Mouse (Mus musculus): ENCODE measurements around the gene Eif3b. TPM values are rescaled to one million over a fixed set of nuclear protein-coding genes. Genes with fewer than 3 reads are reported as not detected.

The Eif3b gene
- 10 to 100 TPM; 17.8 to 25.9 TPM for polyA plus RNA-seq (2017; shearing (Covaris generic))

DNA sequence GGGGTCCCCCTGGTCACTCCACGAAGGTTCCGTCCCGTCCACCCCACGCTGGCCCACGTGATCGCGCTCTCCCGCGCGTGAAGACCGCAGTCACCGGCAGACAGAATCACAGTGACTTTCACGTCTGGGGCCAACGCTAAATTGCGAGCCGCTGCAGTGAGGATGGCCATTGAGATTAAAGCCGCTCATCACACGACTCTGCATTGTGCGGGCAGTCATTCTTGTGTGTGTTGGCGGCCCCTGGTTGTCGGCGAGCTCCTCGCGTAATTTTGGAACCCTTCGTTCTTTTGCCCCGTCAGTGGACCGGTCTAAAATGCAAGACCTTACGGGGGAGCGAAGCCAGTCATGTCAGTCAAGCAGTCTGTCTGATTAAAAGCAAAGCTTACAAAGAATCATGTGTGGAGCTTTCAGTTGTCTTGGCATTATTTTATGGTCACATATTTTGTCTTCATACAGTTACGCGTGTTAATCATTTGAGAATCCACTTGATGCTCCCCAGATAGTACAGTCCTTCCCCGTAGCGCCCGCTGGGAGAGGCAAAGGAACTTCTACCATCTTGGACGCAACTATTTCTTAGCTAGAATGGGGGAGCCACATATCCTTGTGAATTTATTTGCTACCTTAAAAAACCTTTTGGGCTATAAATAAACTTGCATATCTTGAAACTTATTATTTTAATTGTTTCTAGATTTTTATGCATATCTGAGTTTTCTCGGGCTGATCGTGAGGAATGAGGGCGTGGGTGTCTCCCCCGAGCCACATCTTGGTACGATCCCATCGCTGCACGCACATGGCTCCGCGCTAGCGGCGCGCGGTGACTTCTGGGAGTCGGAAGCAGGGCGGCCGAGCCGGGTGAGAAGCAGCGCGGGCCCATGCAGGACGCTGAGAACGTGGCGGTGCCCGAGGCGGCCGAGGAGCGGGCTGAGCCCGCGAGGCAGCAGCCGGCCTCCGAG lies at the start of gene Eif3b:
Gene Eif3b, plus strand, starts transcription at position 840 of the 953 bp plus-strand sequence.
- ATAC-seq: peak; percentile 90

DNA sequence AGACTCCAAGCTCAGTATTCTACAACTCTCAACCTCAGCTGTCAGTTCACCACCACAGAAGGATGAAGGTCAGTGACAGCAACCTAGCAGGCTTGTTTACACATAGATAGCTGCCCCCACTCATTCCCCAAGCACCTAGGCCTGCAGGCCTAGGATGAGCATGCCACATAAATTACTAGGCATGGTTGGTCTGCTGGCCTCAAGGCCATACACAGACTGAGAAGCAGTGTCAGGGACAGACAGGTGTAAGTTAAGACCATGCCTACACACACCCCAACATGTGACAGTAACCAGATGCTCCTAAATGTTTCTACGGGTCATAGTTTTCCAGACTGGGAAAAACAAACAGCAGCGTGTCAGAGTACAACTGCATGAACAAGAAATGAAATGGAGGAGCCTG lies 49.7 kb upstream of the Eif3b start:
- no peak for ATAC-seq

DNA sequence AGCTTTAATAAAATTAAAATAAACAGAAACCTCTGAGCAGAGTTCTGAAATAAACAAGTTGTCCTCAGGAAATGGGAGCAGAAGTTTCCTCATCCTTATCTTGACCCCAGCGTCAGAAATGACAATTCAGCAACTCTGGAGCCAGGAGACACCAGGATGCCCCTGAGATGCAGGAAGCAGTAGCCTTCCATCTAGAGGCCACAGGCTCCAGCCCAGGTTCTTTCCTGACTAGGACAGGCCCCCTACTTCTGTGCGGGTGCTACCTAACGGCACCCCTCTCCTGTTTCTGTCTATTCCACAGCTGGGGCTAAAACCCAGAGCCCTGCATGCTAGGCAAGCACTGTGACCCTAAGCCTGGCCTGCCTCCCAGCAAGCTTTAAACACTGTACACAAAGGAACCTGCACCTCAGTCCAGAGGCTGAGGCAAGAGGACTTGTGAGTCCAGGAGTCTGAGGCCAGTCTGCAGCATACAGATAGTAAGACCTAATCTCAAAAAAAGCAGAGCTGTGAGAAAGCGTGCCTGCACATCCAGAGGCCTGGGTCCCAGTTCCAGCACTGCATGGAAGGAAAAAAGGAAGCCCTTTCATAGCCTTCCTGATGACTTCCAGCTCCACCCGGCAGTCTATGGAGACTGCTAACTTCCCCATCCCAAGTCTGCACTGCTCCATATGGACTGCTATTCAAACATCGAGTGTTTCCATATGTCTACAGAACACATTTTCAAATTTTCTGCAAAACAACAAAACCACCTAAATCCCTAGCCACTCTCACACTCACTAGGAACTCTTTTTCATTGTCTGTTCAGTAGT lies 48.5 kb upstream of the Eif3b start:
- no peak for ATAC-seq

DNA sequence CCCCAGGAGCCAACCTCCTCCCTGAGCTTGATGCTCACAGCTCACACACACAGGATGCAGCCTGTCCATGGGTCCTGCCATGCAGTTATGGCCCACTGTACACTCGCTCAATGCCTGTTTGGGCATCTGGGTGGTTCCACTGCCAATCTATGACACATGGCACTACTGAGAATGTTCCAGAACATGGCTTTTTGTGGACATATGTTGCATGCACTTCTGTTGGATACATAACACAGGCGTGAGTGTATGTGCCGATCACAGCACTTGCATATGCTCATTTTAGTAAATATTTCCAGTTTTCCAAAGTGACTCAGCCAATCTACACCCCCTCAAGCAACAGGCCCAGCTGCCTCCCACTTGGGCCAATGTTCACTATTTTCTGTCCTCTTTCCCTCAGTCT lies 47.5 kb upstream of the Eif3b start:
- no peak for ATAC-seq

DNA sequence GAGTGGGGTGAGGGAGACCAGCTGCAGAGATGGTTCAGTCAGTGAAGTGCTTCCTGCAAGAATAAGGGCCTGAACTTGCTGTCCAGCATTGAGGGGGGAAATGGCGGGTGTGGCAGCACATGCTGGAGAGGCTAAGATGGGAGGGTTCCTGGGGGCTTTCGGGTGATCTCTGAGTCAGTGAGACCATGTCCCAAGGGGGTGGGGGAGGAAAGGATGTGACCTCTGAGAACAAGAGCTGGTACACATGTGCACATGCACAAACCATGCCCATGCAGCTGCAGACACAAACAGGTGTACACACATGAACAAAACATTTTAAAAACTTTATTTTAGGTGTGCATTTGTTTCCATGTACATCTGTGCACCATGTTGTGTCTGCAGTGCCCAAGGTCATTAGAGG lies 45.4 kb upstream of the Eif3b start:
- ATAC-seq: no peak

DNA sequence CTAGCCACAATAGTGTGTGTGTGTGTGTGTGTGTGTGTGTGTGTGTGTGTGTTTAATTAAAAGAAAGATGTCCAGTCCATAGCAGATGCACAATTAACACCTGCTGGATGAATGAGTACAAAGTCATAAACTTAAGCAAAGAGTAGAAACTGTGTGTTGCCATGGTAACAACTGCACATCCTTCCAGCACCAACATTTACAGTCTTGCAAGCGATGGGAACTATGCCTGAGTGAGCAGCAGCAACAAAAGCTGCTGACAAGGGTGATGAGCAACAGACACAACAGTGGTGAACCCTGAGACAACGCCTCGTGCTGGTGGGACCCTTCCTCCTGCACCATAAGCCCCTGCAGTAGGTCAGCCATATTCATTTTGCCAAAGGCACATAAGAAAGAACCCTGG lies 44.9 kb upstream of the Eif3b start:
- no peak for ATAC-seq

DNA sequence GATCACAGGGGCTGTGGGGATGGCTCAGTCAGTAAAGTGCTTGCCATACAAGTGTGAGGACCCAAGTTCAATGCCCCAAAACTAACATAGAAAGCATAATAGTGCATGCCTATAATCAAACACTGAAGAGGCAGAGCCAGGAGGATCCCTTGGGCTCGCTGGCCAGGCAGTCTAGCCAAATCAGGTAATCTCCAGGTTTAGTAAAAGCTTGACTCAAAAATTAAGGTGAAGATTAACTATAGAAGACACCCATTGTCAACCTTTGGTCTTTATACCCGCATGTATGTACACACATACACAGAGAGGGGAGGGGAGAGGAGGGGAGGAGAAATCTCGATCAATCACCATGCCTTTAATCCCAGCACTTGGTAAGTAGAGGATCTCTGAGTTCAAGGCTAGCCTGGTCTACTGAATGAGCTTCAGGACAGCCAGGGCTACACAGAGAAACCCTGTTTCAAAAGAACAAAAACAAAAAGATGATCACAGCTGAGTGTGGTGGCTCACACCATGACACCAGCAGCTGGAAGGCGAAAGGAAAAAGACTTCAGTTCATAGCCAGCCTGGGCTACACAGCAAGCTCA lies 43.8 kb upstream of the Eif3b start:
- ATAC-seq: no peak

DNA sequence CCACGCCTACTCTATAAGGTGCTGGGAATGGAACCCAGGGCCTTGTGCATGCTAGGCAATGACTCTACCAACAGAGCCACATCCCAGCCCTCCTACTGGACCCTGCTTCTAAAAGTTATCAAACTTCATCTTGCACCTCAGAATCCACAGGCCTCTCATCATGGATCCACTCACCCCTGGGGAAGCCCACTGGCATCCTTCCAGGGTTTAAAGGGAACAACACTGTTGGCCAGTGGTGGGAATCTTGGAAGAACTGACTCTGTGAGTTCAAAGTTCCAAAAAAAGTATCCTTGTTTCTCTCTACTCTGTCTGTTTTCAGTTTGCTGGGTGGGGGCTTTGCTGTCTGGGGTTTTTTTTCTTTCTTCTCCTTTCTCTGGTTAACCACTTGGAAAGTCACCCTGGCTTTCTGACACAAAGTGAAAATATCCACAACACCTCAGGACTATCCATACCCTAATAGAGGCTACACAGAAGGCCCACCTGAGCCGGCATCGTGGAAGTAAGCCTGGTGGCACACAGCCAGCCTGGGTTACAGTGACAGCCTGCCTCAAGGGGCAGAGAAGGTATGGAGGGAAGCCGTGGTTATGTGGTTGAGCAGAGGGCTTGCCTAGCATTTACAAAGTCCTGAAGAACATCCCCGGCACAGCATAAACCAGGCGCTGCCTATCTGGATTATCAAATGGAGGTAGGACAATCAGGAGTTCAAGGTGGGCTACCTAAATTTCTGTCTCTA lies 40.8 kb upstream of the Eif3b start:
- no peak for ATAC-seq

DNA sequence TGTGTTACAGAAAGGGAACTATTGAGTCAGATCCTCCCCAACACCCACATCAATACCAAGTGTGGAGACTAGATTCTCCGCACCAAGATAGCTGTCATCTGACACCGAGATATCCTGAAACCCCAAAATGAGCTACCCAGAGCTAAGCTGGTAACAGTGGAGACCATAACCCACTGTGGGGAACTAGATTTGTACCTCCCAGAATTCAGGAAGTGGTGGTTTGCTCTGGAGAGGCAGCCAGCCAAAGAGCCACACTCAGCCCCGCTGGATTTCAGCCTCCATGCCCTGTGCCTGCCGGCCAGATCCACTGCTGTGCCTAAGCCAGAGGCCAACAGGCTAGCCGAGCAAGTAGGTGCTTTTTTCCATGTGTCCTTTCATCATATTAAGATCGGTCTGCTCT lies 39.8 kb upstream of the Eif3b start:
- no peak for ATAC-seq

DNA sequence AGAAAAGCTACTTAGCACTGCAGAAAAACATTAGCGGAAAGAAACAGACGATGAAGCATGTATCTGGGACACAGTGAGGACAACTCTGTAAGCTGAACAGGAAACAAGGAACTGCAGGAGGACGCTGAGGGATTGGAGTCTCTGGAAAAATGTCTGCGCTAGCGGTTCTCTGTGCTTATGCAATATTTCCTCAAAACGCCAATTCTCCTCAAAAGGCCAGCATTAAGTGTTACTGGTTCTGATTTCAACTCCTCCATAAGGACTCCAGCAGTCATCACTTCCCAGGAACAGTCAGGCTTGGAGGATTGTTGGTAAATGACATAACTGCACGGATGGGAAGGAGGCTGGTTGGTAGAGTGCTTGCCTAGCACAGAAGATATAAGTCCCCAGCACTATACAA lies 38.0 kb upstream of the Eif3b start:
- no peak for ATAC-seq

DNA sequence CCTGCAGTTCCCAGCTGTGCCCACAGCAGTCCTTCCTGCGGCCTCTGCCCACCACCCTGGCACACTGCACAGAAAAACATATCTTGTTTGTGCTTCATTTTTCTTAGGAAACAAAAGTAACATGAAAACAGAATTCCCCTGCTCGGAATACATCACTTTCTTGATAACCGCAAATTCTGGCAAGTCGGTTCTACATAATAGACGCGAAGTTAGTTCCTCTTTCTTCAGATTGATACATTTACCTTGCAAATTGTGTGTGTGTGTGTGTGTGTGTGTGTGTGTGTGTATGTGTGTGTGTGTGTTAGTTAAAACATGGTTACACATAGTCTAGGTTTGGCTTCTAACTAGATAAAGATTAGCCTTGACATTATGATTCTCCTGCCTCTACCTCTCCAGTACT lies 36.4 kb upstream of the Eif3b start:
- ATAC-seq: no peak

DNA sequence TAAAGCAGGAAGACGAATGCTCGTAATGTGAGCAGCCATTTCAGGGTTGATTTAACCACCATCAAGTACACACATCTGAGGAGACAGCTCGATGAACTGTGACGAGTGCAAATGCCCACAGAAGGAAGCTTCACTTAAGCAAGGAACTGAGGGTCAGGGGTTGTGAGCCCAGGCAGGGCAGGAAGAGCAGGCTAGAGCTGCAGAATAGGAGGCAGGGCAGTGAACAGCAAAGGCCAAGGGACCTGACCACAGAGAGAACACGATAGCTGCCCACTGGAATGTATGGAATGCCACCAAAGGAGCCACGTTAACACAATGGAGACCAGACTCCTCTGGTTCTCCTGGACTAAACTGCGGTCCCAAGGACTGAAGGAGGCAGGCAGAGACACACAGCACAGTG lies 35.6 kb upstream of the Eif3b start:
- ATAC-seq: no peak

DNA sequence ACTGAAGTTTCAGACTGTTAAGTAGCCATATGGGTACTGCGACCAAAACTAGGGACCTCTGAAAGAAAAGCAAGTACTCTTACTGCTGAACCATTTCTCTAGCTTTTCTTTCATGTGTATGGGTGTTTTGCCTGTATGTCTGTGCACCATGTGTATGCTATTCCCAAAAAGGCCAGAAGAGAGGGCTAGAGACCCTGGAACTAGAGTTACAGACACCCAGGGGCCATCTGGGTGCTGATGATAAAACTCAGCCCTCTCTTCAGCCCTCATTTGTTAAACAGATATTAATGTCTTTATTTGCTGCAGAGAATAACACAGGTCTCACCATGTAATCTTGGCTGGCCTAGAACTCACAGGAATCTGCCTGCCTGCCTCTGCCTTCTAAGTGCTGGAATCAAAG lies 34.7 kb upstream of the Eif3b start:
- no peak for ATAC-seq

DNA sequence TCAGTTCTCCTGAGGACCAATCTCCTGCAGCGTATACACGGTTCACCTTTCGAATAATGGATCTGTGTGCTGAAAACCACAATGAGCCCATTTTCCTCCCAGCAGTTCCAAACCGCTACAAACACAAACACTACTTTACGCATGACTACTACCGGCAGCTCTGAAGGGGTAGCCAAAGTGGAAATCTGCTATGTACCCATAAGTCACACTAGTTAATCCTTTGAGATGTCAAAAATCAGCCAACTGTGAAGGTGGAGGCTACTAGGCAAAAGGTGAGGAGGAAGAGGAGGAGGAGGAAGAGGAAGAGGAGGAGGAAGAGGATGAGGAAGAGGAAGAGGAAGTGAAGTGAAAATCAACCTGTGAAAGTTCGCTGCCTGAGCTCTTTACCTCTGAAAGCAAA lies 31.9 kb upstream of the Eif3b start:
- no peak for ATAC-seq

DNA sequence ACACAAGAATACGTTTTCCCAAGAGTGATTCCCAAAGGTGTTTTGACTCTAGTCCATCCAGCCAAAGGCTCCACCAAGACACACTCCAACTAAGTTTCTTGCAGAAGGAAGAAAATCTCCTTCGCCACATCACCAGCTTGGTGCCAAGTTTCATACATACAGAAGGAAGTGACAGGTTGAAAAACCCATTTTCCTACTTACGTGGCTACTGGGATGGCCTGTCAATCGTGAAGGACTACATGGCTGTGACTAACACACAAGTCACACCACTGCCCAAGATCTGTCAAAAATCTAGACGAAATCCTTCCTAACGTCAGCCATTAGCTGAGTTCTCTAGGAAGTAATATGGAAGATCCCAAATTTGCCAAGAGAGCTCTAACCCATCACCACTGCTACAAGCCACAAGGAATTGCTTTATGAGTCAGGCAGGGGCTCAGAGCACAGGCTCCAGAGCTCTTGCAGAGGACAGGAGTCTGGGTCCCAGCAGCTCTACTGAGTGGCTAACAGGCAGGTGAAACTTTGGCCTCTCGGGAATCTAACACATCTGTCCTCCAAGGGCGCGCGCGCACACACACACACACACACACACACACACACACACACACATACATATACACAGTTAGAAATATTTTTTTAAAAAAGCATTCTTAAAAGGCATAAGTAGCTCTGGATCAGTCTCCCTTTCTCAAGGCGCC lies 31.2 kb upstream of the Eif3b start:
- no peak for ATAC-seq

DNA sequence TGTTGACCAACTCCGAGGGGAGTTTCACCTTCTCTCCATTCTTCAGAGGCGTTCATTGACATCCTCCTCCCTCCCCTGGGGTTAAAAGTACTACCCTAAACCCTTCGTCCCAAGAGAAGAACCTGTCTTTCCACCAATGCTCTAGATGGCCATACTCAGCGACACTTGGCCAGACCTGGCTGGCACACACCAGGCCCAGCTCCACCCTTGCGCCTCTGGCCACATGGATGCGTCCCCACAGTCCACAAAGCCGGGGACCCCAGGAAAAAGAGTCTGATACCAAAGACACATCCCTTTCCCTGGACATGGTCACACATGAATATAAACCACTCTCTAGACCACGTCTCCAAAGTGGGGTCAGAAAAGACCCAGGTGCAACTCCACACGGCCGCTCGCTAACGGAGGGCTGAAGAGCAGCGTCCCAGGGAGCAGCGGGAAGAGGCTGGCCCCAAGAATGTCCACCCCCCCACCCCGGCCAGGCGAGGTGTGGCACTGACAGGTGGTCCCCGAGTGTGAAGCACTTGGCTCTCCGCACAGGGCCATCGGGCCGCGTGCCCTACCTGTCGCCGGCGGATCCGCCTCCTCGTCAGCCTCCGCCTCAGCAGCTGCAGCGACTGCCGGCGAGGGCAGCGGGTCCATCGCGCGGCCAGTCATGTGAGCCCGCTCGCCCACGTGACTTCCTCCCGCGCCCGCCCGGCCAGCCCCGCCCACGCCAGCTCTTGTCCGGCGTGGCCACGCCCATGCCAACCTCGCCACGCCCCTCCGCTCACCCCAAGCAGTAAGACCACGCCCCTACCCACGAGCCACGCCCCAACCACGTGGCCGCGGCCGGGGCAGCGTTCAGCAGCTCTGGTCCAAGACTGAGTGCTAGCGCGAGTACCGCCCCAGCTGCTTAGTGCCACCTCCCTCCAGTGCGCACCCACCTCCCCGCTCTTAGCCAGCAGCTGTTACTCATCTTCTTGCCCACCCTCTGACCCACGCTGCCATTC lies 30.2 kb upstream of the Eif3b start, which contains the start of gene Snx8:
Gene Snx8, minus strand, starts transcription at position 675 of the 989 bp plus-strand sequence.
- ATAC-seq: peak; percentile 89

DNA sequence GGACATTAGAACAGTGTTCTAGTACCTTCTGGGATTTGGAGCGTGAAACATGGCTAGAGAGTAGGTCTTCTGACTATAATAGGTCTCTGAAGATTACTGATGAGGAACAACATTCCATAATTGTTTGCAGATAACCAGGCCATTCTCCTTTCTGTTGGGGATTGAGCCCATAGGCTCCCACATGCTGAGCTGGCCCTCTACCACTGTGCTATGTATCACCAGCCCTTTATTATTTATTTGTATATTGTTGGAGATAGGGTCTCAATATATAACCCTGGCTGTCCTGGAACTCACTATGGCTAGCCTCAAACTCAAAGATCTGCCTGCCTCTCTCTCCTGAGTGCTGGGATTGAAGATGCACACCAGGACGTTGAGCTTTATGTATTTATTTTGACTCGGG lies 29.5 kb upstream of the Eif3b start:
- ATAC-seq: peak; percentile 28

DNA sequence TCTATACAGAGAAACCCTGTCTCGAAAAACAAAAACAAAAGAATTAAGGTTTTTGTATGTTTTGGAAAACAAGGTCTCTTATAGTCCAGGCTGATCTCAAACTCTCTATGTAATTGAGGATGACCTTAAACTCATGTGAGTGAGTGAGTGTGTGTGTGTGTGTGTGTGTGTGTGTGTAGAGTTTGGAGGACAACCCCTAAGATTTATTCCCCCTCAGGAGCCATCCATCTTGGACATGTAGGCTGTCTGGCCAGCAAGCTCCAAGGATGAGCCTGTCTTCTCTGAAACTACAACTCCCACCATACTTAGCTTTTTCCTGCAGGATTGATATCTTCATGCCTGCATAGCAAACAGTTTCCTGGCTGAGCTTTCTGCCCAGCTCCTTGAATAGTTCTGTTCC lies 27.7 kb upstream of the Eif3b start:
- ATAC-seq: no peak

DNA sequence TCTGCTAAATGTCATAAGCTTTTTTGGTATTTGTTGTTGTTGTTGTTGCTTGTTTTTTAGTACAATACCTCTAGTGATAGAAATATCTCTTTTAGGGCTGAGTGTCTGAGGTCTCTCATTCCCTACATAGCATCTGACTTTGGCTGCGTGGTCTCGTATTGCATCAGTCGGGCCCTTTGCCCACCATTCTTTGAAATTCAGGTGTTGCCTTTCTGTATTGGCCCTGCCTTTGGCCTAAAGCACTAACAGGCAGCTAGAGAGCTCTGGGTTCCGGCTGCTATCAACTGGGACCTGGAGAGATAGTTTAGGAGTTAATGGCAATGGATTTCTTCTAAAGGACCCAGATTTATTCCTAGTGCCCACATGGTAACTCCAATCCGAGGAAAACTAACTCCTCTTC lies 27.1 kb upstream of the Eif3b start:
- ATAC-seq: no peak

DNA sequence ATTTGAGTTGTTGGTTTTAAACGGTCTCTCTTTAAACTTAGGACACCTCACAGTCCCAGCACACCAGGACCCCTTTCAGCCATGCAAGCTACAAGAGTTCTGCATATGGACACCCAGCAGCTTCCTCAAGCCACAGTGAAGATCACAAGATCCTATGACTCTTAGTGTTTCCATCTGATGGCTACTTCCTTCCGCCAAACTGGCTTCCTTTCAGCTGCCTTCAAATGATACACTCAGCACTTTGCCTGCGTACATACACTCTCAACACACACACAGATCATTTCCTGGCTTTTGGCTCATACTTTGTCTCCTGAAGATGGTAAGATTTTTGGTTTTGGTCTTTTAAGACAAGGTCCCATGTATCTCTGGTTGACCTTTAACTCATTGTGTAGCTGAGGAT lies 26.4 kb upstream of the Eif3b start:
- ATAC-seq: peak; percentile 30
